Mouse (Mus musculus) spleen, postnatal 4 days (tissue): ENCODE results near the gene Eef1akmt1.
A peak's percentile ranks its signal among the peaks of the same experiment; 100 is the strongest.

Experiments
- DNase-seq, 2 experiments: peaks; one replicate each; pipeline ENCODE4 v3.0.0; 2022; ENCODE audit warnings: low spot score in 2 of 2

The Eef1akmt1 gene

GRCm38 (mm10) chr14:57571155-57572133 lies at the start of gene Eef1akmt1:
TSS of gene Eef1akmt1 (minus strand) at chr14:57571612.
- peak; percentile 92 to 97 for DNase-seq

DNA sequence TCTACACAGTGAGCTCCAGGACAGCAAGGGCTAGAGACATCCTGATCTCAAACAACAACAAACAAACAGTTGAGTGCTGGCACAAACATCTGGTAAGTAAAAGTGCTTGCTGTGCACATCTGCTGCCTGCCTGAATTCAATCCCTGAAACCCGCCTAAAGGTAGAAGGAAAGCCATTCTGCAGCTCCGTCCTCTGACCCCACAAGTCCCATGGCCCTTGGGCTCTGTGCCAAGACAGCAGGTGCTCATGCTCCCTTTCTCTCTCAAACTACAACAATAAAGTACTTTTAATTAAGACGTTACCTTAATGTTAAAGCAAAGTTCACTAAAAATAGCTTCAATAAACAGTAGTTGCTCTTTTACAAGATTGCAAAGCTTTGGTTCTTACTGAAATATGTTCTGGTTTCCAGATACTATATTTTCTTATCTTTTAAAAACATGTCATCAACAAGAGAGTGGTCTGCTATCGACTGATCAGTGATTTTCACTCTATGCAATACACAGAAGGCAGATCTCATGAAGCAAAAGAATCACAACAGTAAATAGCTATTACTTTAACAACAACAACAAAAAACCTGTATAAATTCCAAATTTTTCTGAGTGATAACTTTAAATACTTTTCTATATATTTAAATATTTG lies 49.3 kb upstream of the Eef1akmt1 start:
- no peak for DNase-seq

DNA sequence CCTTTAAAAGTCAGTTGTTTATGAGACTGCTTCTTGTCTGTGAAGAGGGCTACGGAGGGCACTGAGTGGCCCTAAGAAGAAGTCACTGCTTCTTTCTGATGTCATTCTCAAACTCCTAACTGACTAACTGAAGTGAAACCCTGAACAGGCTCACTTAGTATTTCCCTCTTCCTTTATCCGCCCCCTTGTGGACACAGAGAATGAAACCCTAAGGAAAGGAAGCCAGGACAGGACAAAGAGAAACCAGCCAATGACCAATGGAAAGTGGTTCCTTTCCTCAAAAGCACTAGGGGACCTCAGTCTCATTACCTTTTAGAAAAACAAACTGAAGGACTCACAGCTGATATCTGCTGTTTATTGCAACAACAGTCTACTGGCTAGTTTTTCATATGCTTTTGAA lies 48.1 kb upstream of the Eef1akmt1 start:
- DNase-seq = no peak

DNA sequence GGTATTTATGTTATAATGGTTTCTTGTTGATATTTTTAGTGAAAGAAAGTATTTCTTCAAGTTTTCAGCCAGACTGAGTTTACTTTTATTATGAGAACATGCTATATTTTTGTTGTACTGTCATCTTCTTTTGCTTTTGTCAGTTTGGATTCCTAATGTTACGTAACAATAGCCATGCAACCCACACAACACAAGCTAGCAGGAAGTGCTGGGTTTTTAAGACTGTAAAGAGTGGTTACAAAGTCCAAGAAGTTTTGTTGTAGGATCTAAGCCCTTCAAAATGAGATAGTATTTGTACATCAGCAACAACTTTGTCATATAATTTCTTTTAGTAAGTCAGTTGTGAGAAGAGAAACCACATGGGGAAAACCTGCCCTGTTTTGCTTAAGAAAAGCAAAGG lies 46.3 kb upstream of the Eef1akmt1 start:
- no peak for DNase-seq

DNA sequence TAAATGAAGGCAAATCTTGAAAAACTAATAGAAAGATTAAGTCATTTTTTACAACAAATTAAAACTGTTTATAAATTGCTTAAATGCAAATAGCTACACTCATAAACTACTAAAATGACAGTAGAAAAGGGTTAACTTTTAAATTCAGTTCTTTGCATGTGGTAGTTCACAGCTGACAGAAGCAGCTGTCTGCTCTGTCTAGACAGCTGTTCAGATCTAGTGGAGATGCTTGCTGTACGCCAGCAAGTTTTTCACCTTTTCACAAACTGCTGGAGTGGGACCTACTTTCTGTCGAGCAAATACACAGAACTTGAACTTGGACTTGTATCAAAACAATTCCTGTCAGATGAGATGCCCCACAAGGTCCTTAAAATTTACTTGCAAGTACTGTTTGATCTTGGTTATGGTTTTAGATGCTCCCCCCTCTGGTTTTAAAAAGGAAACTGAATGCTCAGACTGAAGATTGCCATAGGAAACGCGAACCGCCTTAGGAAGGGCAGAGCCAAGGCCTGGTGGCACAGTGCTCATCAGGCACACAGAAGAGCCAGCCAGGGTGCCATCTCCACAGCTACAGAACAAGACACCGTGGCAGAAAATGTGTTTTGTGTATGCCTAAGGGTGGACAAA lies 45.0 kb upstream of the Eef1akmt1 start:
- DNase-seq = no peak

- no peak for DNase-seq
Observed at GRCm38 (mm10) chr14:57615828-57616227, 44.4 kb upstream of the Eef1akmt1 start.

- DNase-seq = no peak
Observed at GRCm38 (mm10) chr14:57611034-57611433, 39.6 kb upstream of the Eef1akmt1 start.

- no peak for DNase-seq
Observed at GRCm38 (mm10) chr14:57609816-57610329, 38.5 kb upstream of the Eef1akmt1 start.

- peak; percentile 61 to 70 for DNase-seq
Observed at GRCm38 (mm10) chr14:57607500-57607899, 36.1 kb upstream of the Eef1akmt1 start.

- DNase-seq = no peak
Observed at GRCm38 (mm10) chr14:57606663-57607365, 35.4 kb upstream of the Eef1akmt1 start.

GRCm38 (mm10) chr14:57593279-57593678 lies 21.9 kb upstream of the Eef1akmt1 start:
- DNase-seq = no peak

DNA sequence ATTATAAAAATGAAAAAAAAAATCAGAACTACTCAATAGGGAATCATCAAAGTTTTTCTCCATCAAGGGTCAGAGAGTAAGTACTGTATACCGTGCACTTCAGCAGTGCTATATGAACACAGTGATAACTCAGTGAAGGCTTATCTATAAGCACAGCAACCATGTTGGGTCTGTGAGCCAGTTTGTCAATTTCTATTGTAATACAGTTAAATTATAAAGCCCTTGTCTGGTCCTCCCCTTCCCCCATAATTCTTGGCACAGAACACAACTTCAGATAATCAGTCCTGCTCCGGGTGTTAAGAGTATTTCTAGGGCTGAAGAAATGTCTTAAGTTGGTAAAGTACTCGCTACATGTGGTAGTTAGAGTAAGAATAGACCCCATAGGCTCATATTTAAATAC lies 20.4 kb upstream of the Eef1akmt1 start:
- no peak for DNase-seq

DNA sequence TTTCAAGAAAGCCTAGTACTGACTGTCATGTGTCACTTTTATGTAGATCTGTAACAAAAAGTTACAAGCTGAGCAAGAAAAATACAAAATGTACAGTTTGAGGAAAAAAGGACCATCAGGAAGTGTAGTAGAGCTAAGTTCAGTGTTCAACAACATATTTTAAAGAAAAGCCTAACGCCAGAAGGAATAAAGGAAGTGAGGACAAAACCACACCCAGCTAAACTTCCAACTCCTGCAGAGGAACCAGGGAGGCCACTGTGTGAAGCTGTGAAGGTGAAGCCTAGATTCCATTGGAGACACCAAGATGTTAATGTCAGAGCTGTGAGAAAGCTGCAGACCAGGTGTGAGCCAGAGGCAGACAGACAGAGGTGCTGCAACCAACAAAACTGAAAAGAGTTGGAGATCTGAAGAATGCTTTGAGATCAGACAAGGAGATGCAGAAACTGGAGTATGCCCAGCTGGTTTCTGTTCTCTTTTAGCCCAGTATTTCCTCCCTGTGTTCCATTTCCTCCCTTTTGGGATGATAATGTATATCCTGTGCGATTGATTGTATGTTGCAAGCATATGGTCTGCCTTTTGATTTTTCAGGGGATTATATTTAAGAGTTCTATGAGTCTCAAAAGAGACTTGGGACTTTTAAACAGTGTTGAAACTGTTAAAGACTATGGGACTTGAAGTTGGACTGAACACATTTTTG lies 5.1 kb upstream of the Eef1akmt1 start:
- no peak for DNase-seq

DNA sequence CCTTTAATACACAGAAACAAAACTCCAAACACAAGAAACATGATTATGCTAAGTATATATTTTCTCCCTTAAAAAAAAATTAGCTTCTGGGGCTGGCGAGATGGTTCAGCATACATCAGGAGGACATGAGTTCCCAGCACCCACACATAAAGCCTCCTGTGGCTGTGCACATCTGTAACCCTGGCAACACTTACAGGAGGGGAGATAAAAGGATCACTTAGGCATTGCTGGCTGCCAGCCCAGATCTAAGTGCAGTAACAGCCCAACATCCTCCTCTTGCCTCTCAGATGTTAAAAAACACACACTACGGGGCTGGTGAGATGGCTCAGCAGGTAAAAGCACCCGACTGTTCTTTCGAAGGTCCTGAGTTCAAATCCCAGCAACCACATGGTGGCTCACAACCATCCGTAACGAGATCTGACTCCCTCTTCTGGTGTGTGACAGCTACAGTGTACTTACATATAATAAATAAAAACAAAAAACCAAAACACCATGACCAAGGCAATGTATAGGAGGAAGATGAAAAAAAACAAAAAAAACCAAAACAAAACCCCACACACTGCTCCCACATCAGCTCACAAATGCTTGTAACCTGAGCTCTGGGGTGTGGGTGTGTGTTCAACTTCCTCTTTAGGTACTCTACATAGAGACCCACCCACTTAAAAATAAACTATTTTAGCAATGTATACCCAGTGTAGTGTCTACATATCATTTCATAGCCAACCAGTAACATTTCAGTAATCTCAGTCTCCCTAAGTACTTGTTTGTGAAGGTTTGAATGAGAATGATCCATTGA lies 3.6 kb upstream of the Eef1akmt1 start:
- no peak for DNase-seq

DNA sequence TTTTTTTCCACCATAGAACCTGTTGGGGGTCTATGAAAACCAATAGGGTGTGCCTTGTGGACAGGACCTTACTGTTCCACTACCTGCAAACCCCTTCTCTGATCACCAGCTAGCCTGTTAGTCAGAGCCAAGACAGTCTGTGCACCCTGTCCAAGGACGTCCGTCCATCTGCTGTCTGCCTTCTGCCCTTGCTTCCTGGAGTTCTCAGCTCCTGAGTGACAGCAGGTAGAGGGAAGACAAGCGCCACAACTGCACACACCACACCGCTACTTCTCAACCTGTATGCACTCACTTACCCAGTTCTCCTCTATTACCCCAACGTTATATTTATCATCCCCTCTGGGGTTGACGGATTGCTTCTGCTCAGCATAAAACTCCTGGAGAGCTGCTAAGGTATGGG lies 5.8 kb downstream of the Eef1akmt1 start:
- DNase-seq = no peak

DNA sequence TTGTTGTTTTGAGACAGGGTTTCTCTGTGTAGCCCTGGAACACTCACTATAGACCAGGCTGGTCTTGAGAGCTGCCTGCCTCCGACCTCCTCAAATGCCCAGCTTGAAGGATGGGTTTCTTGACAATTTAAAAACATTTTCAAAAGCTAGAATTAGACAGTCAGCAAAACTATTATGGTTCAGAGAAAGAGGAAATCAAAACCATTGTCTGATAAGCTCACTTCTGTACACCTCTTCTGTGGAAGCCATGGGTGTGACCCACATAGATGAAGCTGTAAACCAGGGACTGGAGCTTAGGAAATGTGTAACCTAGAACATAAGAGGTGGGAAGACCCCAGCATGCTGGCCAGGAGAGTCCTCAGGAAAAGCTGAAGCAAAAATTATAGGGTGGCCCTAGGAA lies 14.5 kb downstream of the Eef1akmt1 start:
- no peak for DNase-seq

GRCm38 (mm10) chr14:57555471-57556070 lies 15.8 kb downstream of the Eef1akmt1 start:
- no peak for DNase-seq

- no peak for DNase-seq
Observed at GRCm38 (mm10) chr14:57554434-57554833, 17.0 kb downstream of the Eef1akmt1 start.

DNA sequence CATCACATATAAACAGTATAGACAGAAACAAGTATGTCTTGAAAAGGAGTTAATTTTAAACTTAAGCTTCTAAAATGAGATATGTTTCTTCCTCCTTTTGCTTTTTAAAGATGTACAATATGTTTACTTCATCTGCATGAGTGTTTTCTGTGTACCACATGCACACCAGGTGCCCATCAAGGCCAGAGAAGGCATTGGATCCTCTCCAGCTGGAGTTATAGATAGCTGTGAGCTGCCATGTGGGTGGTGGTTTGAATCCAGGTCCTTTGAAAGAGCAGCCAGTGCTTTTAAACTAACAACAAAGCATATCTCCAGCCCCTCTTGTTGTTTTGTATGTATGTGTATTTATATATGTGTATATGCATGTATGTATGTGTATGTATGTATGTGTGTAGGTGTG lies 18.5 kb downstream of the Eef1akmt1 start:
- DNase-seq = no peak

DNA sequence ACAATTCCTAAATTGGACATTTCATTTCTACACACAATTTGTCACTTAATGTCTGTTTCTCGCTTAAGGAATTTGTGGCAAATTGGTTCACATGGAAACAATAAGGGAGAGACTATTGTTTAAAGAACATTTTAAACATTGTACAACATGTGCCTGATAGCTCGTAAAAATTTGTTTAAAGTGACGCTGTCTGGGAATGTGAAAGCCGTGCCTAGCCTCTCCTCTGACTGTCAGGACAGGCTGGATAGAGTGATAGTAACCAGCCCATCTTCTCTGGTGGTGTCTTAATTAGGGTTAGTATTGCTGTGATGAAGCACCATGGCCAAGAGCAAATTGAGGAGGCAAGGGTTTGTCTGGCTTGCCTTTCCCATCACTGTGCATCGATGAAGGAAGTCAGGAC lies 24.4 kb downstream of the Eef1akmt1 start:
- DNase-seq = no peak
